Mouse (Mus musculus): ENCODE data around the gene Fbxo47.
A peak's percentile ranks its signal among the peaks of the same experiment; 100 is the strongest.

The Fbxo47 gene

GRCm38 (mm10) chr11:97830501-97830900 lies 53.5 kb downstream of the Fbxo47 start:
- no peak for DNase-seq (ENCODE audit: low spot score in 2 of 2)

- DNase-seq (ENCODE audit: low spot score in 2 of 2): no peak
Observed at GRCm38 (mm10) chr11:97829913-97830476, 54.0 kb downstream of the Fbxo47 start.

GRCm38 (mm10) chr11:97829365-97829764 lies 54.6 kb downstream of the Fbxo47 start:
- DNase-seq (ENCODE audit: low spot score in 2 of 2): no peak

GRCm38 (mm10) chr11:97827654-97828053 lies 56.3 kb downstream of the Fbxo47 start:
- no peak for DNase-seq (ENCODE audit: low spot score in 2 of 2)

GRCm38 (mm10) chr11:97826414-97826813 lies 57.5 kb downstream of the Fbxo47 start:
- no peak for DNase-seq (ENCODE audit: low spot score in 2 of 2)

- DNase-seq (ENCODE audit: low spot score in 2 of 2): no peak
Observed at GRCm38 (mm10) chr11:97825971-97826370, 58.0 kb downstream of the Fbxo47 start.

GRCm38 (mm10) chr11:97825295-97825694 lies 58.7 kb downstream of the Fbxo47 start:
- peak in 1 of 2 experiments; percentile 30 for DNase-seq (ENCODE audit: low spot score in 2 of 2)

- DNase-seq (ENCODE audit: low spot score in 2 of 2): no peak
Observed at GRCm38 (mm10) chr11:97824895-97825294, 59.1 kb downstream of the Fbxo47 start.

GRCm38 (mm10) chr11:97824168-97824567 lies 59.8 kb downstream of the Fbxo47 start:
- DNase-seq (ENCODE audit: low spot score in 2 of 2): no peak

GRCm38 (mm10) chr11:97822840-97823603 lies 60.9 kb downstream of the Fbxo47 start:
- DNase-seq (ENCODE audit: low spot score in 2 of 2): no peak

- no peak for DNase-seq (ENCODE audit: low spot score in 2 of 2)
Observed at GRCm38 (mm10) chr11:97821401-97822064, 62.4 kb downstream of the Fbxo47 start.

- DNase-seq (ENCODE audit: low spot score in 2 of 2): no peak
Observed at GRCm38 (mm10) chr11:97820840-97821239, 63.1 kb downstream of the Fbxo47 start.

- DNase-seq (ENCODE audit: low spot score in 2 of 2): no peak
Observed at GRCm38 (mm10) chr11:97819923-97820322, 64.0 kb downstream of the Fbxo47 start.

- no peak for DNase-seq (ENCODE audit: low spot score in 2 of 2)
Observed at GRCm38 (mm10) chr11:97819102-97819501, 64.9 kb downstream of the Fbxo47 start.

- DNase-seq (ENCODE audit: low spot score in 2 of 2): no peak
Observed at GRCm38 (mm10) chr11:97818571-97818970, 65.4 kb downstream of the Fbxo47 start.

GRCm38 (mm10) chr11:97818003-97818402 lies 66.0 kb downstream of the Fbxo47 start:
- DNase-seq (ENCODE audit: low spot score in 2 of 2): no peak

- DNase-seq (ENCODE audit: low spot score in 2 of 2): no peak
Observed at GRCm38 (mm10) chr11:97817379-97817778, 66.6 kb downstream of the Fbxo47 start.

GRCm38 (mm10) chr11:97816916-97817315 lies 67.0 kb downstream of the Fbxo47 start:
- DNase-seq (ENCODE audit: low spot score in 2 of 2): no peak

GRCm38 (mm10) chr11:97816176-97816575 lies 67.8 kb downstream of the Fbxo47 start:
- no peak for DNase-seq (ENCODE audit: low spot score in 2 of 2)

- no peak for DNase-seq (ENCODE audit: low spot score in 2 of 2)
Observed at GRCm38 (mm10) chr11:97815736-97816135, 68.2 kb downstream of the Fbxo47 start.

GRCm38 (mm10) chr11:97813746-97814515 lies 70.0 kb downstream of the Fbxo47 start:
- no peak for DNase-seq (ENCODE audit: low spot score in 2 of 2)

GRCm38 (mm10) chr11:97813085-97813484 lies 70.9 kb downstream of the Fbxo47 start:
- DNase-seq (ENCODE audit: low spot score in 2 of 2): no peak
